In the genomic region with DNA sequence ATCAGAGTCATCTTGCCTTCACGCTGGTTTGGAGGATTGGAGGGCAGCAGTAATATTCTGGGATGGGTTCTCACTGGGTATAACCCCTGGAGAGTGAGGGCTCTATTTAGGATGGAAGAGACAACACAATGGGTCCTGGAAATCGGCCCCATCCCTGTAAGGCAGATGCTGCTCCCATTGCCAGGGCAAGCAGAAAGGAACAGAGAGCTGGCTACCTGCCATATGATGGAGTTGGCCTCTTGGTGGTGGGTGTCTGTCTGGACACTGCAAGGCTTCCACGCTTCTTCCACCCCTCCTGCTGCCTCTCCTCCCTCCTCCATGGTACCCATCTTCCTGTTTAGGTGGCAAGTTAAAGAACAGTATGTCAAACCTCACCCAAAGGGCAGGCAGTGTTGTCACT, we compare ENCODE assay signal across 22 mouse cellular contexts.
"Had no signal": no experiment of that assay in that cellular context is flagged by ENCODE, and none has a peak within 500 bp of the region (broad histone marks: within the 10 kb centered on the region; RNA-seq: fewer than 3 reads in every experiment).

No protein-coding gene starts in this region.

- H3K4me1 ChIP-seq: heart, embryonic 15.5 days; limb, embryonic 15.5 days had no signal

- H3K9me3 ChIP-seq: heart, embryonic 13.5 days; heart, embryonic 15.5 days; hindbrain, embryonic 13.5 days; hindbrain, embryonic 15.5 days; kidney, embryonic 15.5 days; limb, embryonic 13.5 days; limb, embryonic 15.5 days had no signal

- ATAC-seq: hindbrain, postnatal 0 days; intestine, embryonic 16.5 days had no signal

- DNase-seq: gastrocnemius, postnatal 14 days; gastrocnemius, postnatal 36 days; heart, postnatal 14 days; heart, postnatal 36 days; kidney, adult 11 months; kidney, adult 2 months; kidney, adult 9 months; kidney, postnatal 14 days; kidney, postnatal 36 days; layer of hippocampus, adult 9-11 months; layer of hippocampus, postnatal 36 days had no signal

- H3K27me3 ChIP-seq: heart, embryonic 13.5 days; heart, embryonic 15.5 days; hindbrain, embryonic 13.5 days; hindbrain, embryonic 15.5 days; kidney, embryonic 15.5 days; limb, embryonic 13.5 days; limb, embryonic 15.5 days had no signal

- H3K4me2 ChIP-seq: heart, embryonic 11.5 days; heart, embryonic 13.5 days; heart, embryonic 15.5 days; hindbrain, embryonic 13.5 days; hindbrain, embryonic 15.5 days; kidney, embryonic 15.5 days; limb, embryonic 13.5 days; limb, embryonic 15.5 days had no signal

- H3K27ac ChIP-seq: heart, embryonic 13.5 days; heart, embryonic 15.5 days; hindbrain, embryonic 13.5 days; hindbrain, embryonic 15.5 days; hindbrain, postnatal 0 days; kidney, embryonic 15.5 days; kidney, postnatal 0 days; limb, embryonic 13.5 days; limb, embryonic 15.5 days had no signal

- H3K36me3 ChIP-seq: heart, embryonic 13.5 days; heart, embryonic 15.5 days; hindbrain, embryonic 13.5 days; hindbrain, embryonic 15.5 days; kidney, embryonic 15.5 days; limb, embryonic 13.5 days; limb, embryonic 15.5 days had no signal

- H3K9ac ChIP-seq: heart, embryonic 13.5 days; heart, embryonic 15.5 days; hindbrain, embryonic 13.5 days; hindbrain, embryonic 15.5 days; kidney, embryonic 15.5 days; limb, embryonic 13.5 days; limb, embryonic 15.5 days had no signal

- H3K4me3 ChIP-seq: heart, embryonic 13.5 days; heart, embryonic 15.5 days; hindbrain, embryonic 13.5 days; hindbrain, embryonic 15.5 days; kidney, embryonic 15.5 days; limb, embryonic 13.5 days; limb, embryonic 15.5 days had no signal
